Mouse (Mus musculus) liver, embryonic 16.5 days (tissue): Measurements from ENCODE around the gene Acvr1b. TPM values are rescaled to one million over a fixed set of nuclear protein-coding genes. Genes with fewer than 3 reads are reported as not detected.

Source experiments
- ATAC-seq: fragments of 200-750 bp; cut with Nextera tagmentation; 2 replicates; pipeline ENCODE4 v1.8.0; 2017; ENCODE audit warnings: low read depth, mild to moderate bottlenecking, moderate number of reproducible peaks, moderate library complexity
- H3K27ac ChIP-seq: fragments of 300-500 bp; sonication (generic); 2 replicates; pipeline ENCODE4 v1.5.1; 2014; ENCODE audit warnings: mild to moderate bottlenecking, low read length
- H3K27me3 ChIP-seq: fragments of 300-500 bp; sonication (generic); 2 replicates; pipeline ENCODE4 v1.6.1; 2014; ENCODE audit warnings: low read depth, low read length, mixed read lengths; ENCODE audit not compliant: control insufficient read depth, insufficient read depth
- H3K36me3 ChIP-seq: fragments of 300-500 bp; sonication (generic); 2 replicates; pipeline ENCODE4 v1.6.1; 2014; ENCODE audit warnings: mild to moderate bottlenecking; ENCODE audit not compliant: control insufficient read depth, insufficient read depth
- H3K4me1 ChIP-seq: fragments of 300-500 bp; sonication (generic); 2 replicates; pipeline ENCODE4 v1.6.1; 2014; ENCODE audit warnings: low read depth, low read length, mixed read lengths; ENCODE audit not compliant: control insufficient read depth
- H3K4me2 ChIP-seq: fragments of 300-500 bp; sonication (generic); 2 replicates; pipeline ENCODE4 v1.6.1; 2014; ENCODE audit warnings: low read depth, low read length, mixed read lengths
- H3K4me3 ChIP-seq: fragments of 300-500 bp; sonication (generic); 2 replicates; pipeline ENCODE4 v1.5.1; 2014; ENCODE audit warnings: low read depth, mild to moderate bottlenecking, low read length
- H3K9ac ChIP-seq: fragments of 300-500 bp; sonication (generic); 2 replicates; pipeline ENCODE4 v1.6.1; 2014; ENCODE audit warnings: low read depth, low read length
- H3K9me3 ChIP-seq: fragments of 300-500 bp; sonication (generic); replicated peaks from 2 replicates; pipeline ENCODE4 v1.6.1; 2016; ENCODE audit warnings: low read length; ENCODE audit not compliant: control insufficient read depth
- WGBS: fragments of 180-500 bp; shearing (Covaris S2); extraction: QIAGEN DNeasy Blood & Tissue Kit; methylation state at CpG from one replicate; pipeline ENCODE4 v1.1.7; 2014; ENCODE audit not compliant: insufficient replicate concordance; 5-methylcytosine and 5-hydroxymethylcytosine counted together
- polyA plus RNA-seq: library from polyadenylated mRNA; unstranded; fragments of >200 nt; fragmentation: Nextera tagmentation; extraction: Ambion mirVana; gene quantifications from 2 replicates; pipeline ENCODE4 v1.2.1, GENCODE M21; 2015

Gene Acvr1b
- polyA plus RNA-seq, 1 experiment from 2014 or later: 2.1 TPM

DNA sequence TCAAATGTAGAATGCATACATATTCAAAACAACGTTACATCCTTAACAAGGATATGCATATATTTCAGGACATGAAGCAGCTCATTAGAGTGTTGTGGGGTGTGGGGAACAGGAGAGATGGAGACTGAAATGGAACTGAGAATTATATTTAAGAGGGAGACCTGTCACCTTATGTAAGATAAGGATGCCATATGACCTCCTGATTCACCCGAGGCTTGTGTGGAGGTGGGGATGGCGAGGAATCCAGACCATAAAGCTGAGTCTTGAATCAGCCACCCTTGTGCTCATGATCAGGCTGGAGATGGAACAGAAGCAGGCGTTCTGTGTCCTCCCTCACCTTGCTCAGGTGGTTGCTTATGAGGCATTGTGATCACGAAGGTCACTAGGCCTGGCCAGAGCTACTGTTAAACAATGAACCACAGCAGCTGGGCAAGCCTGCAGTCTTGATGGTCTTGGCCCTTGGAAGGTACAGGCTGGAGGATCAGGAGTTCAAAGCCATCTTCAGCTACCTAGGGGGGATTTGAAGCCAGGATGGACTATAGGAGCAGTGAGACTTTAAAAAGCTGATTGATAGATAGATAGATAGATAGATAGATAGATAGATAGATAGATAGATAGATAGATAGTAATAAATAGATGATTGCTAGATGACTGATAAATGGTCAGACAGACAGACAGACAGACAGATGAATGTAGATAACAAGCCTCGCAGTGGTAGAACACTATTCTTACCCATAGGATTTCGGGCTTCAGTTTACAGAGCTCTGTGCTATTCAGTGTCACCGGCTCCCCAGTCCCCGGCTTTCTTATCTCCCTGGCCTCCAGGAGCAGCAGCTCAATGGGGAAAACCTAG lies 22.2 kb upstream of the Acvr1b start:
- WGBS: 44% methylated on average over 9 of the region's 9 CpGs
- no peak overlapping the region for H3K27ac ChIP-seq
- H3K36me3 ChIP-seq: no peaks in the 10 kb centered on the region
- H3K4me1 ChIP-seq: peaks cover 7% of the 10 kb centered on the region
- H3K9me3 ChIP-seq: no peaks in the 10 kb centered on the region
- no peak overlapping the region for H3K4me2 ChIP-seq
- no peak overlapping the region for H3K9ac ChIP-seq
- H3K4me3 ChIP-seq: no peak overlapping the region
- no peaks in the 10 kb centered on the region; the same call in 1 of the 2 replicates for H3K27me3 ChIP-seq
- no peak for ATAC-seq

DNA sequence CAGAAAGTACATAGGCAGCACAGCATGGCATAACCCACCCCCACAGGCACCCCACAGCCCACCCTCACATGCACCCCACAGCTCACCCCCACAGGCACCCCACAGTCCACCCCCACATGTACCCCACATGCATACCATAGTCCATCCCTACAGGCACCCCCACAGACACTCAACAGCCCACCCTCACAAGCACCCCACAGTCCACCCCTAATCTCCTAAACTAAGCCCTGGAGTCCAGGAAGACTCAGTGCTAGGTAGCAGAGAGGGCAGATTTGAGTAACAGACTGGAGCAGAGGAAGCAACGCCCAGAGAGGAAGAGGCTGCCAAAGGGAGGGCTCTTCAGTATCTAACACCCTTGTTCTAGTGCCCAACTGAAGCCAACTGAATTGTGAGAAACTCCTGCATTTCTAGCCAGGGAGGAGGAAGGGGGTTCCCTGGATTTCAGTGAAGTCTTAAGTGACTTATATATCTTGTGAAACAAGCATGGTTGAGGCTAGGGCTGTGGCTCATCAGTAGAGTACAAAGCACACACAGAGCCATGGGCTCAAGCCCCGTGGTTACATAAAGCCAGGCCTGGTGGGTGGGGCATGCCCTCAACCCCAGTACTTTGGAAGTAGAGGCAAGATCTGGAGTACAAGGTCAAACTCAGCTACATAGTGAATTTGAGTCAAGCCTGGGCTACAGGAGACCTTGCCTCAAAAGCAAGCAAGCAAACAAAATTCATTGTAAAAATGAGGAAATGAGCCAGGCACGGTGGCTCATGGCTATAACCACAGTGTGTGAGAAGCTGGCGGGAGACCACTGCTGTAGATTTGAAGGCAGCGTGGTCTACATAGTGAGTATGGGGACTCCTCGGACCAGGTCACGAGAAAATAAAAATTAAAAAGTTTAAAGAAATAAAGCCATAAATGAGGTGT lies 18.9 kb upstream of the Acvr1b start:
- no peak overlapping the region for H3K27ac ChIP-seq
- H3K36me3 ChIP-seq: no peaks in the 10 kb centered on the region
- H3K27me3 ChIP-seq: no peaks in the 10 kb centered on the region
- no peak overlapping the region for H3K4me2 ChIP-seq
- no peaks in the 10 kb centered on the region for H3K4me1 ChIP-seq
- no peaks in the 10 kb centered on the region for H3K9me3 ChIP-seq
- no peak for ATAC-seq
- H3K4me3 ChIP-seq: no peak overlapping the region
- H3K9ac ChIP-seq: no peak overlapping the region
- 18% methylated on average over 7 of the region's 7 CpGs for WGBS

DNA sequence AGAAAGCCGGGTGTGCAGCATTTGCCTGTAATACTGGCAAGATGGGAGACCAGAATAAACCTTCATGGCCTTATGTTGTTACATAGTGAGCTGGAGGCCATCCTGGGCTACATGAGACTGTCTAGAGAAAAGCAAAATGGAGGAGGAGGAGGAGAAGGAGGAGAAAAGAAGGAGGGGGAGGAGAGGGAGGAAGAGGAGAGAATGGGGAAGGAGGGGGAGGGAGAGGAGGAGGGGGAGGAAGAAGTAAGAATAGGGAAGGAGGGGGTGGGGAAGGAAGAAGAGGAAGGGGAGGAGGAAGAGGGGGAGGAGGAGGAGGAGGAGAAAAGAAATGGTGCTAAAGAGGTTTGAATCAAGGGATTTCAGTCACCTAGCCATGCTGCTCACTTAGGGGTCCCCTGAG lies 13.7 kb upstream of the Acvr1b start:
- H3K27ac ChIP-seq: no peak overlapping the region
- H3K4me2 ChIP-seq: no peak overlapping the region
- no peak for ATAC-seq
- H3K27me3 ChIP-seq: no peaks in the 10 kb centered on the region
- WGBS: 6% methylated on average over 1 of the region's 1 CpGs
- H3K36me3 ChIP-seq: no peaks in the 10 kb centered on the region
- no peaks in the 10 kb centered on the region for H3K9me3 ChIP-seq
- no peaks in the 10 kb centered on the region for H3K4me1 ChIP-seq
- H3K4me3 ChIP-seq: no peak overlapping the region
- no peak overlapping the region for H3K9ac ChIP-seq

DNA sequence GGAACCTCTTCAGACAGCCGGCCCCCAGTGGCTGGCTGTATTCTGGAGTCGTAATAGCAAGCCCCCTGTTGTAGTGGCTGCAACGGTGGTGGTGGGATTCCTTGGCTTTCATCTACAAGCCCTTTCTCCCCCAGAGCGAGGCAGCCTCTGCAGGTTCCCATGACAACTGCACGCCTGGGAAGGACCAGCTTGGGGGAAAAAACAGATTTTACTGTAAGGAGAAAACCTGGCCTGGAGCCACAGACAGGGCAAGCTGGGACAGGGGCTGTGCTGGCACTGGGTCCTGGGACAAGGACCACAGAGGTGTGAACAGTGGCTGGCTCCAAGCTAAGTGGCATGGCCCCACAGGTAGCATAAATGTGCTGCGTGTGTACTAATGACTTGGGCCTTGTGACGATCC lies 13.3 kb upstream of the Acvr1b start:
- H3K9ac ChIP-seq: no peak overlapping the region
- H3K27ac ChIP-seq: no peak overlapping the region
- no peak overlapping the region for H3K4me3 ChIP-seq
- WGBS: 42% methylated on average over 7 of the region's 7 CpGs
- H3K4me2 ChIP-seq: no peak overlapping the region
- H3K36me3 ChIP-seq: no peaks in the 10 kb centered on the region
- H3K9me3 ChIP-seq: no peaks in the 10 kb centered on the region
- ATAC-seq: no peak
- H3K4me1 ChIP-seq: no peaks in the 10 kb centered on the region; the same call in 1 of the 2 replicates
- H3K27me3 ChIP-seq: no peaks in the 10 kb centered on the region

DNA sequence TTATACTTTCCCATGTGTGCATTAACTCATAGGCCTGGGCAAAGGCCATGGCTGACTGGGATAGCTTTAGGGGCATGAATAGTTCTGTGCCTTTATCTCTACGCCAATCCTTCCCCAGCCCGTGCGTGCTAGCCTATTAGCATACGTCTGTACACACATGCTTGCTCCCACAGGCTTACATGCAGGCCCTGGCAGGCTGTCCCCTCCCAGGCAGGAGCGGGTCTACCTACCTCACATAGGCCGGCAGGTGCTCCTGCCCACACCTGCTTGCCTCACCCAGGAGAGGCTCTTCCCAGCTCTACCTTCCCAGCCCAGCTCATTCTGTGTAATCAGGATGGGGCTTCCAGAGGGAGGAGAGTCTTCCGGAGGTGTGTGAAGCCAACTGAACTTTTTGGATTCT lies 12.3 kb upstream of the Acvr1b start:
- Histone ChIP-seq H3K36me3 (no peaks in the 10 kb centered on the region), H3K9me3 (no peaks in the 10 kb centered on the region), H3K4me3 (no peak overlapping the region), H3K27me3 (no peaks in the 10 kb centered on the region), H3K4me1 (peaks cover 4% of the 10 kb centered on the region), H3K4me2 (no peak overlapping the region), H3K9ac (no peak overlapping the region), H3K27ac (no peak overlapping the region)
- 61% methylated on average over 7 of the region's 7 CpGs for WGBS
- no peak for ATAC-seq

DNA sequence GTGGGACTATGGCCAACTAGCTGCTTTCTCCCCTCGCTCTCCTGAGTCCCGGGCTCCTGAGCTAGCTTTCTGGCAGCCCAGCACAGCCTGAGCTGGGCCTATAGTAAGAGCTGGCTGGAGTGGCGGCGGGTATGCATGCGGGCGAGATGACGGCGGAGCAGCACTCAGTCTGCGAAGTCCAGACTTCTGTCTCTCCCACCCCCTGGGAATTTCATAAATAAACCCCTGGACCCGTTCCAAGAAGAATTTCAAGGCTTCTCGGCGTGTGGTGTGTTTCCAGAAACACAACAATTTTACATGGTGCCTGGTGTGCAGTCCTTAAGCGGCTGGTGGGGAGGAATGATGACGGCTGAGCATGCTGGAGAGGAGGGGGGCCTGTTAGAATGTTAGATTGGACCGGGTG lies 10.8 kb upstream of the Acvr1b start:
- no peak overlapping the region for H3K9ac ChIP-seq
- no peak overlapping the region for H3K27ac ChIP-seq
- ATAC-seq: no peak
- no peaks in the 10 kb centered on the region for H3K36me3 ChIP-seq
- H3K4me1 ChIP-seq: peaks cover 4% of the 10 kb centered on the region
- 66% methylated on average over 15 of the region's 15 CpGs for WGBS
- no peak overlapping the region for H3K4me2 ChIP-seq
- no peaks in the 10 kb centered on the region for H3K27me3 ChIP-seq
- no peak overlapping the region for H3K4me3 ChIP-seq
- H3K9me3 ChIP-seq: no peaks in the 10 kb centered on the region

DNA sequence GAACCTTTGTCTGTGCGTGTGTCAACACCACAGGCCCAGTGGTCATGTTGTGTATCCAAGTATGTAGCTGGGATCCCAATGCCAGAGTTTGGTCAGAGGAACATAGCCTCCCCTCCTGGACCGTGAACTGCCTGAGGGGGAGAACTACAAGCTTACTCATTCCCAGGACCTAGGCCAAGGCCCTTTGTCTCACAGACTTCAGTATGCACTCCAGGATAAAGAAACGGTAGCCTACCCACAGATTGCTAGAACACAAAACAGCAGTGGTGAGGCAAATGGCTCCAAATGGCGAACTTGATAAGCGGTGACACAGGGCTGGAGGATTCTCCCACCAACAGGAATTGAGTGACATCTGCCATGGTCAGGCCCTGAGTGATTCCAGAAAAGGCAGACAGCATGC lies 10.0 kb upstream of the Acvr1b start:
- 38% methylated on average over 5 of the region's 5 CpGs for WGBS
- peaks cover 4% of the 10 kb centered on the region for H3K4me1 ChIP-seq
- no peak overlapping the region for H3K9ac ChIP-seq
- no peak overlapping the region for H3K4me2 ChIP-seq
- no peaks in the 10 kb centered on the region for H3K9me3 ChIP-seq
- ATAC-seq: no peak
- H3K36me3 ChIP-seq: no peaks in the 10 kb centered on the region
- no peaks in the 10 kb centered on the region for H3K27me3 ChIP-seq
- H3K4me3 ChIP-seq: no peak overlapping the region
- H3K27ac ChIP-seq: no peak overlapping the region

DNA sequence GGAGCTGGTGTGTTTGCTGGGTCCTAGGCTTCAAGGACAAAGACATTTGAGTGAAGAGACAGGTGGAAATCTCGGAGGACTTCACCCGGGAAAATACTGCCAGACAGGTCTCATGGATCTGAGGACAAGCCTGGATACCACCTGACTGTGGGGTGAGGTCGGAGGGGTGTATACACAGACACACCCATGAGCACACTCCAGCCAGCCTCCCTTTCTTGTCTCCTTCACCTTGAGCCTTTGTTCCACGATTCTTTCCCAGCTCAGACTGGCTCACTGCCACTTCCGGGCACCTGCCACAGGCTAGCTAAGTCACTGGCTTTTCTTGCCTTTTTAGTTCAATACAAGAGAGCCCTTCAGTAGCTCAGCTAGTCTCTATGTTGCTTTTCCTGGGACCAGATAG lies 9.6 kb upstream of the Acvr1b start:
- H3K27me3 ChIP-seq: no peaks in the 10 kb centered on the region
- H3K27ac ChIP-seq: no peak overlapping the region
- H3K36me3 ChIP-seq: no peaks in the 10 kb centered on the region
- H3K4me2 ChIP-seq: no peak overlapping the region
- no peak overlapping the region for H3K4me3 ChIP-seq
- ATAC-seq: no peak
- no peaks in the 10 kb centered on the region for H3K9me3 ChIP-seq
- H3K4me1 ChIP-seq: peaks cover 4% of the 10 kb centered on the region
- no peak overlapping the region for H3K9ac ChIP-seq
- 53% methylated on average over 5 of the region's 5 CpGs for WGBS
